Mouse (Mus musculus) E14TG2a.4 (cell line): ENCODE data around the gene Nudt5.

Experiments
- CTCF ChIP-seq: conservative IDR thresholded peaks from 2 replicates; pipeline ENCODE4 v1.5.1; 2014; ENCODE audit warnings: low read length
- POU5F1 ChIP-seq: IDR thresholded peaks from 2 replicates; pipeline ENCODE4 v1.6.1; 2014; ENCODE audit warnings: low read length, borderline replicate concordance

GRCm38 (mm10) chr2:5851116-5851515 lies 6.3 kb downstream of the Nudt5 start:
- TF ChIP-seq CTCF (no peak), POU5F1 (no peak)
